Mouse (Mus musculus) adrenal gland, postnatal 4 days (tissue): ENCODE data around the gene Fuk. TPM values are rescaled to one million over a fixed set of nuclear protein-coding genes. Genes with fewer than 3 reads are reported as not detected.
A peak's percentile ranks its signal among the peaks of the same experiment; 100 is the strongest.
"Not testable (repeated sequence)": the region's sequence is repeated elsewhere in the genome, so short reads cannot be mapped to it uniquely, and the experiment has no call there.

ENCODE experiments used
- DNase-seq, 2 experiments: peaks; one replicate each; pipeline ENCODE4 v3.0.0; 2021 to 2022; ENCODE audit warnings: low spot score in 2 of 2, mixed read lengths in 2 of 2
- total RNA-seq, 2 experiments: library from RNA; stranded (reverse); gene quantifications; 2 replicates each; pipeline ENCODE4 v1.2.3; 2021

Gene Fuk
- total RNA-seq, 2 experiments from 2014 or later: 8.9 to 10.9 TPM

DNA sequence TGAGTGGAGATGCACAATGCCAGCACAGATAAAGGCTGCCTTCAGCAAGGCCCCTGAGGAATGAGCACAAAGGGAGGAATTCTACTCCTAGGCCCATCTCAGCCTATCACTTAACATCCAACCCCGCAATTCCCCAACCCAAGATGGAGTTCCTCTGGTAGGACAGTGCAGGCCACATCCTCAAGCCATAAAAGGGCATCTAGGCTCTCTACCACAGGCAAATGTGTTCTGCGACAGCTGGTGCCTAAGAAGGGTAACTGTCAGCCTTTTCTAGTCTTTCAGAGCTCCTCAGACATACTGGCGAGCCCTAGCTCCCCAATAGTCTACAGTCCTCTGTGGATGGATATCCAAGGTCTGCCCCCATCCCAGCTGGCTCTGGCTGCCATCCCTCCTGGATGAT is 15.7 kb downstream of the Fuk start:
- DNase-seq: no peak

DNA sequence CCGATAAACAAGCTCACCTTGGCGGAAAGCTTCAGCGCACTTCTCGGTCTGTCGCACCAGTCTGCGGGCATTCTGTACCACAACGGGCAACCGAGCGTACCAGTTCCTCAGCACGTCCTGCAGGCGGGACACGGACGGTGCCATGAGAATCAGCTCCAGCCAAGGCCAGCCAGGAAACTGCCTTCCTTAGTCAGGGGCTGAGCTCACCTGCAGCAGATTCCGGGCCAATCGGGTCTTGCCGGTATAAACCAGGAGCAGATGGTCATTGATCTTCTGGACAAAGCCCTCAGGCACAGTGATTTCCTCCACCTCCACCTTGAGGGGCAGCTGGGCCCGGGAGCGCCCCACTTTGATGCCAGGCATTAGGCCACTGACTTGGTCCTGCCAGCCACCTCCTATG is 18.5 kb downstream of the Fuk start:
- DNase-seq: no peak

DNA sequence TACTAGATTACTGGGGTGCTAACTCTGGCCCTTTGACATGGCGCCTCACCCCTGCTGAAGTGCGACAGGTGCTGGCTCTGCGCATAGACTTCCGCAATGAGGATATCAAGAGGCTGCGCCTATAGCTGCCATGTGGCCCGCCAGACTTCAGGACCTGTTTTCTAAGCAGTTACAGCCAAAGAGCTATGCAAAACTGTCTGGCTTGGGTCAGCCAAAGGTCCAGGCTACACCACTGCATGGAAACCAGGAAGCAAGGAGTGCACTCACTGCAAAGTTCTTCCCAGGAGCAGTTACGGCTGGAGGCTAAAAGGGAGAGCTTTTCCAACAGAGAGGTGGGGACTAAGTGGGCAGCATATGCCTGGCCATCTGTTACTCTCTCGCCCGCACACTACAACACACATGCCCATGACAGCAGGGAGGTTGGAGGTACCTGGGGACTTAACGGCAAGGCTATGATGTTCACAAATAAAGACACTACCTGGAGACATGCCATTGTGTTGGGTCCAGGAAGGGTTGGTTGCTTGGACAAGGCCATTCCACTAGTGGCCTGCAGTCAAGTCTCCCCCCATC is 20.5 kb downstream of the Fuk start:
- no peak for DNase-seq

DNA sequence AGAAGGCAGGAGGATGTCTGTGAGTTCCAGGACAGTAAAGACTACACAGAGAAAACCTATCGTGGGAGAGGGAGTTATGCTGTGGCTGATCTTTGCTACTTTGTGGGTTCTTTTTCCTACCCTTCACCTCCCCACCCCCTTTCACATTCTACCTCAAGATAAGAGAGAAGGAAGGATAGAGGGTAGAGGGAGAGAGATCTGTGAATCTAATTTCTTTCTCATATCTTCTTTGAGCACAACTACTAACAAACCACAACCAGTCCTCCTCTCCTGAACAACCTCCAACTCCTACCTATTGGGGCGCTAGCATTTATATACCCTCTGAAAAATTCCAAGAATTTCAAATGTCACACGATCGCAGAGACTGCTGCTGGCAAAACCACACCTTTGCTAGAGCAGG is 24.4 kb downstream of the Fuk start:
- DNase-seq: no peak

DNA sequence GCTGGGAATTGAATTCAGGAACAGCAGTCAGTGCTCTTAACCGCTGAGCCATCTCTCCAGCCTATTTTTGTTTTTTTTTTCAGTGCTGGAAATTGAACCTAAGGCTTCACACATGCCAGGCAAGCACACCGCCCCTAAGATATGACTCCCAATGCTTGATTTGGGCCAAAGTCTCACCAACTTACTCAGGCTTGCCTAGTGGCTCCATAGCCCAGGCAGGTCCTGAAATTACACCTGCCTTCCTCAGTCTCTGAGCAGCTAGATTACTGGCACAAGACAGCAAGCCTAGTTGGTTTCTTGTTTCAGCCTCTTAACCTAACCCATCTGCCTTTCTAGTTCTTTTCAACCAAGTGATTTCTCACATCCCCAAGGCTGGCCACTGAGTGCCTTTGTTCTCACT is 31.8 kb downstream of the Fuk start:
- no peak for DNase-seq

DNA sequence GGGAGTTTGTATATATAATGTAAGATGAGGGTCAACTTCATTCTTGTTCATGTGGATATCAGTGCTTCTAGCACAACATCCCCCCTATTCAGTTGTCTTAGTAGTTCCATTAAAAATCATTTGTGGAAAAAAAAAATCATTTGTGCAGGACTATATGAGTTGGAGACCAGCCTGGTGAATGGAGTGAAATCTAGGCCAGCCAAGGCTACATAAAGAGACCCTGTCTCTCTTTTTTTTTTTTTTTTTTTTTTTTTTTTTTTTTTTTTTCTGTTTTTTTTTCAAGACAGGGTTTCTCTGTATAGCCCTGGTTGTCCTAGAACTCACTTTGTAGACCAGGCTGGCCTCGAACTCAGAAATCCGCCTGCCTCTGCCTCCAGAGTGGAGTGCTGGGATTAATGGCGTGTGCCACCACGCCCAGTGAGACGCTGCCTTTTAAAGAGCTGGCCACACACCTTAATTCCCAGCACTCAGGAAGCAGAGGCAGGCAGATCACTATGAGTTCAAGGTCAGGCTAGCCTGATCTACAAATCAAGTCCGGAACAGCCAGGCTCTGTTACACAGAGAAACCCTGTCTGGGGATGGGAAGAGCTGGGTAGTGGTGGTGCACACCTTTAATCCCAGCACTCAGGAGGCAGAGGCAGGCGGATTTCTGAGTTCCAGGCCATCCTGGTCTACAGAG is 40.8 kb downstream of the Fuk start:
- DNase-seq: not testable (repeated sequence)

DNA sequence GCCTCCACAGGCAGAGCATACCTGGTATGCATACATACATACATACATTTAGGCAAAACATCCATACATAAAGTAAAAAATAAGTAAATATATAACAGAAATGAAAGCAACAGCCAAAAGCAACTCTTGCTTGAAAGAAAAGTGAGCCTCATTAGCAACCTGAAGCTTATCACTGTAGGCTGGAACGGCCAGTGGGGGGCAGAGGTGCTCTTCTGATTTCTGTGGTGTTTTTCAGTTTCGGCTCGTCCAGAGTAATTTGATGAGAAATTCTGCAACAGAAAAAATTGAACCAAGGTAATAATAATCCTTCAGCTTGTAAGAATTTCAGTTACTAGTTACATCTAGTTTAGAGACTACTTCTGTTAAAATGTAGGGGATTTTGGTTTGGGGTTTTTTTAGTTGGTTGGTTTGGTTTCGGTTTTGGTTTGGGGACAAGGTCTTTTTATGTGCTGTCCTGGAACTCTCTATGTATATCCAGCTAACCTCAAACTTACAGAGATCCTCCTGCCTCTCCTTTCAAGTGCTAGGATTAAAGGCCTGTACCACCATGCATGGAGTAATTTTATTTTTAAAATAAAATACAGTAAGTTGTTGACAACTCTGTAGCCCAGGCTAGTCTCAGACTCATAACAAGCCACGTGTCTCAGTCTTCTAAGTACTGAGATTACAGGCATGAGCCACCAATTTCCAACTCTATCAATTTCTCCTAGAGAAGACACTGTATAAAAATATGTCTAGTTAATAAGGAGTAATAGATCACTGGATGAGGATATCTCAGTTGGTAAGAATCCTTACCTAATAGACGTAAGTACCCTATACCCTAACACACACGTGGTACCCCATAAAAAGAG is 42.4 kb downstream of the Fuk start:
- no peak for DNase-seq

DNA sequence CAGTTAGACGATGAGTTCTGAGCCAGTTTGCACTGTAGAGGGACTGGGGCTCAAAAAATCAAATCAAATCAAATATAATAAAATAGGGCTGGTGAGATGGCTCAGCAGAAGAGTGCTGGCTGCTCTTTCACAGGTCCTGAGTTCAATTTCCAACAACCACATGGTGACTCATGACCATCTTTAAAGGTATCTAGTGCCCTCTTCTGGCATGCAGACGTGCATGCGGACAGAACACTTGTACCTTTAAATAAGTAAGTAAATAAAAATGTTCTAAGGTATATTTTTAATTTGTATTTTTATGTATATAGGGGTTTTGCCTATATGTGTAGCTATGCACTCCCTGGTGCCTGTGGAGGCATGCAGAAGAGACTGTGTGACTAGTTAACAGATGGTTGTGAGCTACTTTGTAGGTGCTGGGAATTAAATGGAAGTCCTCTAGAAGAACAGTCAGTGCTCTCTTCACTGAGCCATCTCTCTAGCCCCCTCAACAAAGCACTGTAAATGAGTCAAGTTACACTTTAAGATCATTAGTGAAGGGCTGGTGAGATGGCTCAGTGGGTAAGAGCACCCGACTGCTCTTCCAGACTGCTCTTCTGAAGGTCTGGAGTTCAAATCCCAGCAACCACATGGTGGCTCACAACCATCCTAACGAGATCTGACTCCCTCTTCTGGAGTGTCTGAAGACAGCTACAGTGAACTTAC is 45.4 kb downstream of the Fuk start:
- DNase-seq: no peak

DNA sequence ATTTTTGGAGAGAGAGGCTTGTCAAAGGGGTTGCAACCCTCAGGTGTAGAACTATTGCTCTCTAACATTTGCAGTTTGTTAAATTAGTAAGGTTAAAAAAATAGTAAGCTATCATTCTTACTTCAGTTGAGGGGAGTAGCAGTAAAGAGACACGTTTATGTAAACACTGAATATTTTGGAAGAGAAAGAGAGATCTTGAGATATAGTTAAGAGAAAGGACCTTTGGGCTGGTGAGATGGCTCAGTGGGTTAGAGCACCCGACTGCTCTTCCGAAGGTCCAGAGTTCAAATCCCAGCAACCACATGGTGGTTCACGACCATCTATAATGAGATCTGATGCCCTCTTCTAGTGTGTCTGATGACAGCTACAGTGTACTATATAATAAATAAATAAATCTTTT is 46.2 kb downstream of the Fuk start:
- not testable (repeated sequence) for DNase-seq

DNA sequence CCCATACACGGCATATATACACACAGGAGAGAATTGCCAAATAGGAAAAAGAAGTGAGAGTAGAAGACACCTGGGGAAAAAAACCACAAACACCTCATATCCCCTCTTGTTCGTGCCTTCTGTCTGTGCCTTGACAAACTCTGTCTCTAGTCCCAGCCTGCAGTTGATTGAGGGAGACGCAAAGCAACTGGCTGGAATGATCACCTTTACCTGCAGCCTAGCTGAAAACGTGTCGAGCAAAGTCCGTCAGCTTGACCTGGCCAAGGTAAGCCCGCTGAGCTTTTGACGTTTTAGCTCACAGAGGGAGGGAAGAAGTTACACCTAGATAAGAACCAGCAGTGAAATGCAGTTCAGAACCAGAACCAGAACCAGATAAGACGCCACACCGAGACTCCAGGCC is 51.1 kb downstream of the Fuk start:
- no peak for DNase-seq

DNA sequence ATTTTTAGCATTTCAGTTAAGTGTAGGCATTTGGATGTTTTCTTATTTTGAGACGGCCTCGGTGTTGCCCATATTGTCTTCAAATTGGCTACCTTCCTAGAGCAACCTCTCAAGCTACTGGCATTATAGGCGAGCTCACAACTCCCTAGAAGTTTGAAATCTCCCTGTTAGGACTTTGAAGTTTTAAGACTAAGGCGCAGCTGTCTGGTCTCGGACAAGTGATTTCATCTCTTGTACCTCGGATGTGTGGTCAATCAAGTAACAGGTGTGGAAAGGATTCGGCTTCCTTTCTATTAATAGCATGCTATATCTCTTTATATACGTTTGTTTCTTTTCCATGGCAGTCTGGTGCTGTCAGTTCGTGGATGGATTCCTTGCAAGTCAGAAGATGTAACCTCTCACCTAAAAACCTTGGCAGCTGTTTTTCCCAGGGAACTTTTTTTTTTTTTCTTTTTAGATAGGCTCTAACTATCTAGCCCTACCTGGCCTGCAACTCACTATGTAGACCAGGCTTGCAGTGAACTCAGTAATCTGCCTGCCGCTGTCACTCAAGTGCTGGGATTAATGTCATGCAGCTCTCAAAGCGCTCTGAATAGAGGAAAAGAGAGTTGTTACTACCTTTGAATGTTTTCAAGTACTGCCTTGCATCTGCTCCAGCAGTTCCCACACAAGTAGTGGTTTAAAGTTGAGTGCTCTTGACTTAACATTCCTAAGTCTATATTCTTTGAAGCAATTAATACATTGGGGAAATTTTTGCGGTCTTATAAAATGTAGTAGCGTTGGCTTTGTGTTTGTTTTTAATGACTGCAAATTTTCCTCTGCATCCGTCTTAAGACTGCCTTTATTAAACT is 54.4 kb downstream of the Fuk start:
- DNase-seq: no peak

DNA sequence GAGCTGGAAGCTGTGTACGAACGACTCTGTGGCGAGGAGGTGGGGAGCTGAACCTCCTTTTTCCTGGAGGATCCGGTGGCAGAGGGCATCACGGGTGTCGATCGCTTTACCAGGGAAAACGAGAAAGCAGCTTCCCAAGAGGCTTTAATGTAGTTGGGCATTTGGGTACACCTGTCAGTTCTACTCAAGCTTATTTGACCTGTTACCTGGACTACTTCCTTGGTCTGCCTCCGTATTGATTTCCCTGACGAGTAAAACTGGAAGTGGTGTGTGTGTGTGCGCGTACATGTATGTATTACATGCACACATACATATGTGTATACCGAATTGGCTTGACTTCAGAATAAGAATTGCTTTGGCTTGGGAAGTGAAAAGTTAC is 55.1 kb downstream of the Fuk start:
- DNase-seq: no peak

DNA sequence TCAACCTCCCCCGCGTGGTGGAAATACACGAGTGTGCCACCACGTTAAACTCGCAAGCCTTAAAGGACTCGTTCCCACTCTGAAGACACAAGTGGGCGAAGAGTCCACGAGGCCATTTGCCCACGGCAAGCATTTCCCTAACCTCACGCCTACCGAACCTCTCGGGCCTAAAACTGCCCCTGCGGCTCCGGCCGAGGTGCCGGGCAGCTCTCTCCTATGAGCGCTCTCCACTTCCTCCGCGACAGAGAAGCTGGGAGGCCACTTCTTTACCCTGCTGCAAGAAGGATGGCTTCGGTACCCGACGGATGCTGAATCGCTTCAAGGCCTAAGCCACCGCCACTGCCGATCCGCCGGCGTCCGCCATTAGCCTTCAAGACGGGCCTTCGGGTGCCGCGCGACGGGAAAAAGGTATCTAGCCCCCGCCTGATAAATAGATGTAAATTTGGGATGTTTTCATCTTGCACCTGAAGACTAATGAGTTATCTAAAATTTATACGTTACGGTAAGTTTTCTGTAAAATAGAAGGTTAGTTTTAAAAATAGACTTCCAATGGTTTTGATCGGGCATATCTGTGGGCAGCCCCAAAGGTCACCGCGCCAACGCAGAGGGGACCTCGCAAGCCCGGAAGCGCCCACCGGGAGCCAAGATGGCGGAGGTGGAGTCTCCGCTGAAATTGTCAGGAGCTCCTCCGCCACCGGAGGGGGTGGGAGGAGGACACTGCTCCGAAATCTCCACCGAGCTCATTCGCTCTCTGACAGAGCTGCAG is 55.7 kb downstream of the Fuk start, which contains the start of the genes Cog4 and Sf3b3:
Gene Cog4, plus strand, starts transcription at position 196 of the 766 bp plus-strand sequence.
Gene Sf3b3, minus strand, starts transcription at position 383 of the 766 bp plus-strand sequence.
- peak; percentile 57 to 67 for DNase-seq

DNA sequence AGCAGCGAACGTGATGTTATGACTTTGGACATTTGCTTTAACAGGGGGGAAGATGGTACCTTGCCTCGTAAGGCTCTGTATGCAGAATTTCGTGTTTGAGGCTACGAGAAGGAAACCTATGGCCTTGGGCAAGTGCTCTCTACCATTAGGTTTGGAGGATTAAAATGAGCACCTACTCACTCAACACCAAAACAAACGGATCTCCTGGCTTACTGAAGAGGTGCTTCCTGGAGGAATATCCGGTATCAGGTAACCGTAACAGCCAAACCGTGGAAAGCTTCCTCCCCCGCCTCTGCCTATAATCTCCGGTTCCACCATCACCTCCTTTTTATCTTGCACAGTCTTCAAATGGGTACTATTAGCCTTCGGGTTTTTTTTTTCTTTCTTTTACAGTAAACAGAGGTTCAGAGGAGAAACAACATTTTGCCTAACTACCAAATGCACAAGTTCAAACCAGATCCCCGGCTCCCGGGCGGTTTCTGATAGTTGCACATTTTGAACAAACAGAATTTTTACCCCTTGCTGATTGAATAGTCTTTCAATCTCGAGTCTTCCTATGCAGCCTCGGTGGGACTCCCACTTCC is 56.4 kb downstream of the Fuk start:
- no peak for DNase-seq

DNA sequence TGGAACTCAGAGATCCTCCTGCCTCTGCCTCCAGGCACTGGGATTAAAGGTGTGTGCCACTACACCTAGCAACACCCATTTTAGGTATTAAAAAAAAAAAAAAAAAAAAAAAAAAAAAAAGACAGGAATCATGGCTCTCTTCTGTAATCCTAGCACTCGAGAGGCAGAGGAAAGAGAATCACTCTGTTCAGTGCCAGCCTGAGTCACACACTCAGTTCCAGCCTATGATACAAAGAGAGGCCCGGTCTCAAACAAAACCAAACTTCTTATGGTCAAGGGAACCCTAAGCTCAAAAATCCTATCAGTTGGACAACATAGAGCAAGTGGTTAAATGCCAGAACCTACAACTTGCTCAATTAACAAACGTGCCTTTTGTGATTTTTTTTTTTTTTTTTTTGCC is 57.3 kb downstream of the Fuk start:
- no peak for DNase-seq

DNA sequence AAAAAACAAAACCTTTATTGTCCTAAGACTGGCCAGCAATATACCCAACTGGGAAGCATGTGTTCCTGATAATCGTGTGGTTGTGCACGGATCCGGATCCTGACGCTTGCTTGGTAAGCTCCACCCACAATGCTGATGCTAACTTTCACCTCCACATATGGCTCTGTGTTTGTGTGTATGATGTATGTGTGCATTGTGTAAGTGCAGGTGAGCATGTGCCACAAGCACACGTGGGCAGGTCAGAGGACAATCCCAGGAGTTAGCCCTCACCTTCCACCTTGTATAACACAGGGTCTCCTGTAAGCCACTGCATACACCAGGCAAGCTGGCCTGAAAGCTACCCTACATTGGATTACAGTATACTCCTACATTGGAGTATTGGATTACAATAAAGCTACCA is 59.1 kb downstream of the Fuk start:
- no peak for DNase-seq

DNA sequence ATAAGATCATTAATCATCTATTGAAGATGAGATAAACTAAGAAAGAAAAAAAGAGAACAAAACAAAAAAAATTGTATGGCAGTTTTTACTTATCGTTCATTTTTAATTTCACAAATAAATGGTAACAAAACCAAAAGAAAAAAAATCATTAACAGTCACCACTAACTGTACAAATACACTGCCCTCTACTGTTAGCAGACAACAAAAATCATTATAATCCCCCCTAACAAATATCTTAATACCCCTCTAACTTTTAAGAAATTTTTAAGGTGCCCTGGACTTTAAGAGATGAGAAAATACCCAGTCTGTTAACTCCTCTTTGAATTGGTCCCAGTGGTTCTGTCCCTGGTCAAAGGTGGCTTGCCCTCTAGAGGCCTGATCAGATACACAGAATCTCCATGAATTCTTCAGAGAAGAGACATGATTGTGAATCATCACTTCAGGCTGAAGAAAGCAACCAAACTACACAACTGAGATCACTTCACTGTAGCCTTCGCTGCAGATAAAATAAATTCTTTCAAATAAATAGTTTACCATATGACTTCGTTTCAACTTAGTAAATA is 60.2 kb downstream of the Fuk start:
- DNase-seq: no peak
